Mouse (Mus musculus): ENCODE data around the gene Zc2hc1b.

GRCm38 (mm10) chr10:13213956-13214355 lies 36.1 kb upstream of the Zc2hc1b start:
- TF ChIP-seq CTCF (IDR thresholded peaks at IDR 0.05; ENCODE audit: control insufficient read depth, insufficient read depth, low read length), result no peak
- TF ChIP-seq POLR2A (IDR thresholded peaks at IDR 0.05; ENCODE audit: borderline replicate concordance, control insufficient read depth, low read depth, low read length), result no peak
